Mouse (Mus musculus) layer of hippocampus, postnatal 25 days (tissue): ENCODE measurements at regions not wholly inside any gene's neighbourhood (a gene's known extent, or its start where the extent isn't known, plus 50 kb on each side); places are given as distances from the start of the nearest gene placed in this dataset.

Source experiments
- DNase-seq, 2 experiments: peaks; one replicate each; pipeline ENCODE4 v3.0.0; 2022; ENCODE audit warnings: mixed read lengths in 2 of 2, low spot score in 1 of 2; ENCODE audit errors: extremely low spot score in 1 of 2

DNA sequence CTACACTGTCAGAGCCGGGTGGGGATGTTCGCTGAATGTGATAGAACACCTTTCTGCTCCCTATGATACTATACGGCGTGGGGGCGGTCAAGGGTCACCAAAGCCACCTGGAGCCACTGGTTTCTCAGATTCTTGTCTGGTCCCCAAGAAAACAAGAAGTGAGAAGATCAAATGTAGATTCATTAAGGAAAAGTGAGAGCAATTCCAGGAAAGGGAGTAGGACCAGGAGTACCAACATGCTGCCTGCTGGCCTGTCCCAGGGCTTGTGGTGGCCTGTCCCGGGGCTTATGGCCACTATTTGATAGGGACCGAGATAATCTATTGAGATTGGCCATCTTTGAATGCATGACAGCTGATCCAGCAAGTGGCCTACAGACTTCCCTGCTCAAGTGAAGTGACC, 58.8 kb upstream of the Fut8 start:
- DNase-seq = no peak

DNA sequence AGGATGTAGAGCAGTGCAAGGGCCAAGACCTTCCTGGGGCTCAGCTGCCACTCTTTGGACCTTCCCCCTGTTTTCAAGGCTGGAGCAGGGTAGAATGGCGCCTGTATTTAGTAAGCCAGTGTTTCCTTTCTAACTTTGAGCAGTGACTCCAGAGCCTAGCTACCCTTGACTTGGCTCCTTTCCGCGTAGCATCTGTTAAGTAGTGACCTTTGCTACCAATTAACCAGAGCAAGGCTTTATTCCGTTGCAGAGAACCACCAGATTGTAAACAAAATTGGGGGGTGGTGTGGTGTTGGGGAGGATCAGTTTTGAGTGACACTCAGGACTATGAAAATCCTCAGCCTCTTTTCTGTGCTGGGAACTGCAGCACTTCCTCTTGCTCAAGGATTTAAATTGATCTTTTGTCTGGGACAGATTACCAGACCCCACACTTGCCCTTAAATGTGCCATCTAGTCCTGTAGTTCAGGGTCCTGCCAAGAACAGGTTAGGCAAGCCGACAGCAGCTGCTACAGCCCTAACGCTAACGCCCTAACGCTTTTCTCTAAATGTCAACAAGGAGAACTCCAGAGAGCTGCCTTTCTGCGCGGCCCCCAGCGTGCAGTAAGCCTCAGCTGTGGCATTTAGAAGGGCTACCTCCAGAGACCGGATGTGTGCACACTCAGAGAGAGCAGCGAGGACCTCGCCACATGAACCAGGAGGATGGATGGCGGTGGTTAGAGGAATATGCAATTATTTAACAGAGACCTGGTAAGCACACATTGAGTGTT, 59.9 kb upstream of the Fut8 start:
- no peak for DNase-seq

DNA sequence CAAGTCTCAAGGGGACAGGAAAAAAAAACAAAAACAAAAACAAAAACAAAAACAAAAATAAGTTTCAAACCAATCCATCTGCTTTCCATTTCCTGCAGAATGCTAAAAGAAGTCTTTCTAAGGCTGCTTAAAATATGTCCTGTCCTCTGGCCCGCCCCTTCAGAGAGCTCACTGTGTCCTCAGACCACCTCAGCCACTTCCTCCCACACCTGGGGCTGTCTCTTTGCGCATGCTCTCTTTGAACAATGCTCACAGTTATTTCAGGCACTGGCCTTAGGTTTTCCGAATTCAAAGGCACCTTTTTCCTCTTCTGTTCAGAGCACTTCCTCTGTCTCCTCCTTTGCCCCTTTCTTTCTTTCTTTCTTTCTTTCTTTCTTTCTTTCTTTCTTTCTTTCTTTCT, 60.6 kb upstream of the Fut8 start:
- DNase-seq = no peak

DNA sequence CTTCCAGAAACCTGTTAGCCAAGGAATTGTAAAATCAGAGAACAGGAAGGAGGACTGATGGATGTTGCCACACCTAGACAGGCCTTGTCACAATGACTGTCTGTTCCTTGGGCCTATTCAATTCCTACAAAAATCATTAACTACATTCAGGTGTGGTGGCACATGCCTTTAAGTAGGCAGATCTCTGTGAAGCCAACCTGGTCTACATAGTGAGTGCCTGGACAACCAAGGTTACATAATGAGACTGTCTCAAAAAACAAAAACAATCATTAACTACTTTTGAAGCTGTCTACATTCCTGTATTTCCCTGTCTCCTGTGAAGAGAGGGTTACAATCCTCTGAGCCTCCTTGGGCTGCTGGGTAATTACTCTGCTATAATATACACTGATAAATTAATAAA, 63.9 kb upstream of the Fut8 start:
- no peak for DNase-seq

DNA sequence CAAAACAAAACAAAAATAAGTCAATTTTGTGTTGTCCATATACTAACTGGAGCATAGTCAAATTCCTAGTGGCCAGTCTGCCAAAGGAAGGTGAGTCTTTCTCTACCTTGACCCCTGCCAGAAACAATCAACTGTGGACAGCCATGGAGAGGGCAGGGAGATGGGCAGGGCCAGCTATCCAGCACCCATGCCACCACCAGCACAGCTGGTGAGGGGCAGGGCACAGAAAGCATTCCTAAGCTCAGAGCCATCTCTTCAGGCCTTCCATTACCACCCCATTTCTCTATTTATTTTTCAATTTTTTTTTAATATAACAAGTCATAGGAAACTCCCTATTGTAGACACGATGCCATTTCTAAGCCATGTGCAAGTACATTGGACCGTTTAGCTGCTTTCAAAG, 65.4 kb upstream of the Fut8 start:
- no peak for DNase-seq

DNA sequence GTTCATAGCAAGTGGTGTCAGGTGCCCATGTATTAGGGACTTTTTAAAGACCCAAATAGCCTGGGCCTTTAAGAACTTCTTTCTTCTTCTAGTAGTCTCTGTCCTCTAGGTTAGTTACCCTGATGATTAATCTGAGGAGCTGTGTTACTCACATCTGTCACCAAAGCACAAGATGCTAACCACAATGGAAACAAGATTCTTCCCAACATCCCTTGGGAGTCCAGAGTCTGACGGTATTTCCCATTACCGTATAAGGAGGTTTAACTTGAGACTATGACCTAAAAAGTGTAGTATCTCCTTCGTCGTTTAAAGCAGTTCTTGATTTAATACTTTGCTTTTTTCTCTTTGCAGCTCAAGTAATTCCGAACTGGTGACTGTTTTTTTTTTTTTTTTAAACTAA, 67.7 kb upstream of the Fut8 start:
- no peak for DNase-seq

DNA sequence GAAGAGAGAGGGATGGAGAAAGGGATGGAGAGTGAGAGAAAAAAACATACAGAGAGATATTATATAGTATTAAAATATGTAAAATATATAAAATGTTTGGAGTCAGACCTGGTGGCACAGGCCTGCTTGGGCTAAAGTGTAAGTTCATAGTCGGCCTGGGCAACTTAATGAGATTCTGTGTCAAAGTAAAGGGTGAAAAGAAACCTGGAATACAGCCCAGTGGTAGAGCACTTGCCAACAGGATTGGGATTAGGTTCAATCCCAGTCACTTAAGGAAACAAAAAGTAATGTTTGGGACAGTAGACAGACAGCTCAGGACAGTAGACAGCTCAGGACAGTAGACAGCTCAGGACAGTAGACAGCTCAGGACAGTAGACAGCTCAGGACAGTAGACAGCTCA, 69.6 kb upstream of the Fut8 start:
- DNase-seq = no peak

DNA sequence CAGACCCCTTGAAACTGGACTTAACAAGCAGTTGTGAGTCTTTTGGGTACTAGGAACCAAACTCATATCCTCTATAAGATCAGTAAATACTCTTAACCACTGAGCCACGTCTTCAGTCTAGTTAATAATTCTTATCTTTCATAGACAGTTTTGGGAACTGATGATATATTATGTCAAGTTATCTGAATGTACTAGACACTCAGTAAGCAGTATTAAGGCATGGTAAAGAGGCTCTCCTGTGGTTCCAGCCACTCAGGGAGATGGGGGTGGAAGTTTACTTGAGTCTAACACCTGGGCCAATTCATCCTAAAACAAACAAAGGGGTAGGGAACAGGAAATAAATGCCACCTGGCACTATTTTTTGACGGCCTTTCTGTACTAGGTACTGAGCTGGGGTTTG, 81.2 kb upstream of the Fut8 start:
- DNase-seq = no peak

DNA sequence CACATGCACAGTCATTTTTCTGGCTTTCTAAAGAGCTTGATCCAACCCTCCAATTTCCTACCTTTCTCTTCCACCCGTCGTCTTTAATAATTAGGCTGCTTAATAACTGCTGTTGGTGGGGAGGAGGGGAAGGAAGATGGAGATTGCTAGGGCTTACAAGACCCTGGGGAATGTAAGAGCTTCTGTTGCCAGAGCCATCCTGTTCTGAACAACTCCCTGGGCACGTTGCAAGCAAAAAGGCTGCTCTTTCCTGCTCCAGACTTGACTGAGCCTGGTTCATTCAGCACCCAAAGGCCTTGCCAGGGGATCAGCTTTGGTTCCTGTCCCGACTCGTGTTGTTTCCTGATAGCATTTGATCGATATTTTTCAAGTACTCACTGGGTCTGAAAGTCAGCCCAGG, 82.3 kb upstream of the Fut8 start:
- DNase-seq = no peak

DNA sequence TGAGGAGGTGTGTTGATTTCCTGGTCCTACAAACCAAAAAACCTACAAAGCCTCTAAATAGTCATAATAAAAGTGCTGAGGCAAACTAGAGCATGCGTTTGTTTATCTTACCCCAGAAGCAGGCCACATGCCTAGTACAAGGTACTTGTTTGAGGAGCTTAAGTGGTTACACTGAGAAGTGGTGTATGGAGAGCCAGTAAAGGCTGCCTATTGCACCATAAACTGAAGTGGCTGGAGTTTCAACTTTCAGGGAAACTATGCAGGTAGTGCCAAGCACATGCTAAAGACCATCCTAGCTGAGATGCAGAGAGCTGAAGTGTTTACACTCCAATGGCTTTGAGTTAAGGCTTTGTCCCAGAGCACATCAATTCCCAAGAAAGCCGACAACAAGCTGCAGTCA, 86.5 kb upstream of the Fut8 start:
- DNase-seq = no peak

DNA sequence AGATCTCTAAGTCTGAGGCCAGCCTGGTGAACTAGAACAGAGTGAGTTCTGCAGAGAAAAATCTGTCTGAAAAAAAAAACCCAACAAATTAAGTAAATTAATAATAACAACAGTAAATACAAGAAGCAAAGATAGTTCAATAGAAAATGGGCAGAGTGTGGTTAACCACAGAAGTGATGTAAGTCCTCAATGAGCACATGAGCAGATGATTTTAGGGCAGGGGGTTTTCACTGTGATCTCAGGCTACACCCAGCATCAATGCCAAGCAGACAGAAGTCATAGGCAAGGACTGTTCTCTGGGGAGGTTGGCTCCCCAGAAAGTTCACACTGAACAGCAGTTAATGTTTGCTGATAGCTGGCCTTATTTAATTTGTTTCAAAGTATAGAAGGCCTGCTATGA, 88.1 kb upstream of the Fut8 start:
- DNase-seq = no peak

DNA sequence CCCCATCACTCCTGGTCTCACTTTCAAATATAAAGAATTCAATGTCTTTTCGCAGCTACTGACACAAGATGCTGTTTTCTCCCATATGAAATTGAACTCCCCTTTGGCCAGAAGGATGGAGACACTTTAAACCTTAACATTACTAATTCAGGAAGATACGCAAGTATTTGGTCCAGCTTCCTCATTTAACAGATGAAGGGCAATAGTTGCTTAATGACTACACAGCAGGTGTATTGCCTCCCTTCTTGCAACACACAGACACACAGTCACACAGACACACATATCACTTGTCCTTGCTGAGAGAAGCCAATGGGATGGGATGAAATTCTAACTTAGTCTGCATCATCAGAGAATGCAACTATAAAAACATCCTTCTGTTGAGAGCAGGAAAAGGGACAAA, 89.8 kb upstream of the Fut8 start:
- DNase-seq = no peak

DNA sequence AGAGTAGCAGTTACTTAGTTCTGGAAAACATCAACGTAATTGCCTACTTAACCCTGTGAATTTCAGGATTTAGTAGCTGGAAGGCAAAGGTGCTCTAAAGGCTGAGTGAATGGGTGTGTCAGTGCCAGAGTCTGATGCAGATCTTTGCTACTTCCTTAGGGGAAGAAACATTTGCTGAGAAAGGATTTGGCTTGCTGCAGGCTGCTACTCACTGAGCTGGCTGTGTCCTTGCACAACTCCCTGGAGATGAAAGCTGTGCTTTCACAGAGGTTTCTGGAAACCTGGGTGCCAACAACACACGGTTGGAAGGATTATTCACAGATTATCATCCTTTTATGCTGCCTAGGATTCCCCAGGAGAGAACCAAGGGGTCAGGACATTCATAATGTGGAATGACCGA, 94.0 kb upstream of the Fut8 start:
- DNase-seq = no peak

DNA sequence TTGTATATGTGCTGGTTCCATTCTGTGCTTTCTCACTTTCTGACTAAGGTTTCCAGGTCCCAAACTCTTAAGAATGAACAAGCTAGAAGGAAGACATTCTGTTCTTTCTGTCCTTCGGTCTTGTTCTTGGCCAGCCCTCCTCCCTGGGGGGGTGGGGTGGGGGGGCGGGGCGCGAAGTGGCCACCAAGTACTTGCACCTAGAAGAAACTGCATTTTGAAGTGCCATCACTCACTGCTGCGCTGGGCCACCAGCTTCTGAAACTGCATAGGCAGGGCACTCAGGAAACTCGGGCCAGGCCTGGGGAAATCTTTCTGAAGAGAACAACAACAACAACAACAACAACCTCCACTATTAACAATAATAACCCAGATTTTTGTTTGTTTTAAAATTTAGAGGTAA, 94.4 kb upstream of the Fut8 start:
- DNase-seq = no peak

DNA sequence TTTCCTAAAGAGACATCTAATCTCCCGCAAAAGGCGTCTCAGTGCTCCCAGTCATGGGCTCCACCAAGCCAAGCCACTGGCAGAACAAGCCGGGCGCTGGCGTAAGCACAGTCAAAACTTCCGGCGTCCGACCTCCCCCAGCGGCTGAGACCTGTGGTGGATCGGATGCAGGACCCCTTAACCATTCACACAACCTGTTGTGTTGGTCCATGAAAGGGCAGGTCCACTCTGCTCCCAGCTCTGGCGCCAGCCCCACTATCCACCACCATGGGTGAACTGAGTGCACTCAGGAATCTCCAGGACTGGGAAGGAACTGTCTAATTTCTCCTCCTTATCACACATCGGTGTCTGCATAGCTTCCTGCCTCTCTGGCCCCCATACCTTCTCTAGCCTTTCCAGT, 94.8 kb upstream of the Fut8 start:
- DNase-seq = no peak

DNA sequence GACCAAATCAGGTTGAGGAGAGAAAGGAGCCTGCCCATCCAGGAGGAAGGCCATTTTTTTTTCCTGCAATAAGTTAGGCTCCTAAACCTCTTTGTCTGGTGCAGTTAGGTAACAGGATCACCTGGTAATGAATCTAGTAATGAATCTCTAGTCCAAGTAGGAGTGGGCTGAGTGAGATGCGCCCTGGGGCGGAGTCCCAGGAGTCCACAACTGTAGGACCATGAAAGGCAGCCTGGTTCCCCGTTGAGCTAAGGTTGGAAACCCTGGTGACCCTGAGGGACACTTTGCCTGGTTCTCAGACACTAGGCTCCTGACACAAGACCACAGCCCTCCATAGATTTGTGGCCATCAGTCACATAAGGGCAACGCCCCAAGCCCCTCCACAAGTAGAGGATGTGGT, 95.7 kb upstream of the Fut8 start:
- no peak for DNase-seq

DNA sequence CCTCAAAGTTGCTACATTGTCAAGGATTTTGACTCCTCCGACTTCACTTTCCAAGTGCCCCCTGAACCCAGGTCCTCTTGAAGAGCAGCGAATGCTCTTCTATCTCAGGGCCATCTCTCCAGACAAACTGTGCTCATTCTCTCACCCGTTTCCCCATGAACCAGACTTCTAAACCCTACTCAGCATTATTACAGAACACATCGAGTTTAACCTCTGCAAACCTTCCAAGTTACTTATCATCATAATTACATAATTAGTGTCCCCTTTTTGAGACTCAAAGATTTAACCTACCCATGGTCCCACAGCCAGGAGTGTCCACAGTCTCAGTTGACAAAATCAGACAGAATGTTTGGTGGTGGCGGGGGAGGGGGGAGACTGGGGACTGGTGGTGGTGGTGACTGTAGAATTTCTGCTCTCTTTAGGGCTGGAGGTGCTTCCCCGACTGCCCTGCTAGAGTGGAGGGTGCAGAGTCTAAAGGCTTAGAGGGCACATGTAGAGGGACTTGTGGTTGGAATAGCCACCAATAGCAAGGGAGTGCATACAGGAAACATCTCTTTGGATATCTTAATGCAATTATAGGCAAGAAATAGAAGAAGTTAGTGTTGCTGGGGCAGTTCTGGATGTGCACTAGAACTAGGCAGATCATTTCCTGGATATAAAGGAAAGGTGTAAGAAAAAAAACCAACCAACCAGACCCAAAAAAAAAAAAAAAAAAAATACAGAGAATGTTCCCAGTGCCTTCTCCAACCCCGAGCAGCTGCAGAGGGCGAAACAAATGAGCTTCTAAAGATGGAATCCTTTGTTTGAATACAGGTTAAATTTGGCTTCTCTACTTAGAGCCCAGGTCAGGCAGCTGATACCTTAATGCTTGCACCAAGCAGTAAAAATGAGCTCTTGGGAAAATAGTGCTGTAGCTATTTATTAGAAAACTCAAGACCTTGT, 96.4 kb upstream of the Fut8 start:
- no peak for DNase-seq

DNA sequence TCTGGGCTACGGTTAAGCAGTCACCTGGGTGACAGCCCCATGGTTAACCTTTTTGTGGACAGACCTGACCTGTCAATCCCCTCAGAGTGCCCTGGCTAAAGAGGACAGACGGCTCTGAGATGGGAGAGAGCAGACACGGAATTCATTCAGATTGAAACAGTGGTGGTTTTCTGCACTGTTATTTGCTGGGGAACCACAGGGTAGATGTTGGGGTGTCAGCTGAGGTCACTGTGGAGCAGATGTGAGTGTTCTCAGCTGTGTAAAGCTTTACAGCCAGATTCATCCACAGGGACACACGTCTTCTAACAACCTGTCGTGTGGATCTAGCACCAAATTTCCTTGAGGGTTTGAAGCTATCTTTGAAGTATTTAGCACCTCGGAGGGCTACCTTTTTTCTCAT, 97.3 kb upstream of the Fut8 start:
- no peak for DNase-seq

DNA sequence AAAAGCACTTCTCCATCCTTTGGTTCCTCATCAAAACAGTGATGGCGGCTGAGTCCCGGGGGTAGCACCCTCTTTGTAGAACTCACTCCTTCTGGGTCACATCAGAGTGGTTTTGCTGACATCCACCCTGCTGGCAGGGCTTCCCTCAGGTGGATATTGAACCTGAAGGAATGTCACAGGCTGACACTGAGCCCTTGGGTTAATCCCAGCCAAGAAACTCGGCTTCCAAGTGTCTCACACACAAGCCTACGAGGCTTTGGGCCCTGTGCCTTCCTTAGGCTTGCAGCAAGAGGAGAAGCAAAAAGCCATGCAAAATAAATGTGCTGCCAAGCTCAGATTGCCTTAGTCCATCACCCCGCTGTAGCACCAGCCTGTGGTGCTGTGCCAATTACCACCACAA, 97.8 kb upstream of the Fut8 start:
- DNase-seq = no peak

DNA sequence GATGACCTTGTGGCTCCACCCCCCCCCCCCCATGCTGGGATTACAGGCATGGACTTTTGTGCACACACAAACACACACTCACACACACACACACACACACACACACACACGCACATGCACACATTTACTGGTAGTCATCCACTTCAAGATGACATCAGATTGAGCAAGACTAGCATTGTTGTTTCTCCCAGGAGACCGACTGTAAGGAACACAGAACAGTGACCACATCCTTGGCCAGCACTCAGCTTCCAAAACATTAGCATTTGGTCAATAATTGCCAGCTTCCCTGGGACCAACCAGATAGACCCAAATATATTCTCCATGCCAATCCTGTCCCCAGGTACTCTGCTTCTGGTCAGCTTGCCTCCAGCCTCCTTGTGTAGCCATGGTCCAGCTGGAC, 98.2 kb upstream of the Fut8 start:
- no peak for DNase-seq

DNA sequence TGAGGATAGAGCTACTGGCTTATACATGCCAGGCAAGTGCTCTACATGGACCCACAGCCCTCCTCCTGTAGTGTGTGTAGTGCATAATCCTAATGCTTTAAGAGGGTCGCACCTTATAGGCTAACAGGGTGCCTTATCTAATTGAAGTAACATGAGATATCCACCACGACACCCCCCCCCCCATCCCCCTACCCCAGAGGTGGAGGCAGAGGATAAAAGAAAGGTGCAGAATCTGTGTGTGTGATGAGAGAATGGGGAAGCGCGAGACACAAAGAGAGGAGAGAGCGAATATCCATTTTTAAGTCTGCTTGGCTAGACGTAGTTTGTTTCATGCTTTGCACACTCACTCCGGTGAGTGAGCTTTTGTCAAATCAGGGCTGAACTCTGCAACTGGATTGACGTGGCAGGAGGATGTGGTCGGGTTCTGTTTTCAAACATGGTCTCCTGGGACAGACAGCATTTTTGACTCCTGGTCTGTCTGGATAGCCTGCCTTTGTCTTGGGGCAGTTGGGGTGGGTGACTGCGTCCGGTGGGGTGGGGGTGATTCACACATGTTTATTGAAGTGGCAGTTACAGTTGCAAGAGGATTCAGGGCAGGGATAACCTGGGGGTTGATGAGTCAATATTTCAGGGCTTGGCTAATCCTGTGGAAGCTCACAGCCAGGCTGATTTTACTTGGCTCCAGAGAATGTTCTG, 99.3 kb upstream of the Fut8 start:
- no peak for DNase-seq
